Mouse (Mus musculus) right cerebral cortex, adult 2 months (tissue): ENCODE results near the gene Gars.

ENCODE experiments used
- DNase-seq, 2 experiments: peaks; one replicate each; pipeline ENCODE4 v3.0.0; 2021 to 2022; ENCODE audit warnings: low spot score in 2 of 2

The Gars gene

GRCm38 (mm10) chr6:55093431-55094146 is 55.8 kb downstream of the Gars start:
- DNase-seq: no peak

GRCm38 (mm10) chr6:55098030-55098429 is 60.2 kb downstream of the Gars start:
- DNase-seq: peak; percentile 39 to 50

DNA sequence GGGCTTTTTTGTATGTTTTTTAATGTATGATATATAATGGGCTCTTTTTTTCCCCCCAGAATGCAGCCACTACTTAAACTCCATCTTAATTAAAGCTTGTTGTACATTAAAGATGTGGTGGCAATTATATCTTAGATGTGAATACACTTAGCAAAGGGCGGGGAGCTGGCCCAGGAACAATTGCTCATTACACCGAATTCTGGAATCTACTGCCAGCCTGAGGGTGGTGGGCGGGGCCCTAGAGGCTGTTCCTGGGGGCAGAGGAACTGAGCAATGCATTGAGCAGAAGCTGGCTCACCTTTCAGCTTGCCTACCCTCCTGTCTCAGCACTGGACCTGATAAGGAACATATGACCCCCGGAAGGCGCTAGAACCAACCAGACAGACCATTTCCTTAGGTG is 60.8 kb downstream of the Gars start:
- DNase-seq: no peak

GRCm38 (mm10) chr6:55108358-55108757 is 70.6 kb downstream of the Gars start:
- no peak for DNase-seq

DNA sequence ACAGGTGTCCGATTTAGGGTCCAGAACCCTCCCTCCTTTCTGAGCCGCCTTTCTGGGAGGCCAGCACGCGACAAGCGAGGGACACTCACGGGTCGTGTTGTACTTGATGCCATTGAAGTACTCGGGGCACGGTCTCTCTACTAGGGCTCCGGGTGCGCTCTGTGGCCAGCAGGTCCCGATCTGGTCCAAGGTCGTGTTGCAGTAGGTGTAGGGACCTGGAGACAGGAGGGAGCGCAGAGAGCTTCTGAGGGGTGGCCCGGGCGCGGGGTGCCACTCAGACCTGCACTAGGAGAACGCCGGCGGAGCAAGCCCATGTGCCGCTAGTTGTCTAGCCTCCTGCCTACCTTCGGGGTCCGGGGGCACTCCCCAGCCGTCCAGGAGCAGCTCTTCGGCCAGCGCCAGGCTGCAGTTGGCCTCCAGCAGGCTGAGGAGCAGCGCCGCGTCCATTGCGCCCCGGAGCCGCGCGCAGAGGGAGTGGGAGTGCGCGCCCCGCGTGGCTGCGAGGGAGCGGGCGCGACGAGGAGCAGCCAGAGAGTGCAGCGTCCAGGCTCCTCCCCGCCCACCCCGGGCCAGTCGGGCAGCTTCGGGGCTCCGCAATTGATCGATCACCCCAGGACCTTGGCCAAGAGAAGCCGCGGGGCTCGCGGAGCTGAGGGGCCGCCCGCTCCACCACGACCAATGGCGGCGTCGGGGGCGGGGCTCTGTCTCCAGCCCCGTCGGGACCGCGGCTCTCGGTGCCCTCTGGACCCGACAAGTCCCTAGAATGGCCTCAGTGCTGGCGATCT is 79.7 kb downstream of the Gars start:
- DNase-seq: no peak

GRCm38 (mm10) chr6:55123056-55123455 is 85.2 kb downstream of the Gars start:
- no peak for DNase-seq

GRCm38 (mm10) chr6:55126576-55126975 is 88.8 kb downstream of the Gars start:
- no peak for DNase-seq

DNA sequence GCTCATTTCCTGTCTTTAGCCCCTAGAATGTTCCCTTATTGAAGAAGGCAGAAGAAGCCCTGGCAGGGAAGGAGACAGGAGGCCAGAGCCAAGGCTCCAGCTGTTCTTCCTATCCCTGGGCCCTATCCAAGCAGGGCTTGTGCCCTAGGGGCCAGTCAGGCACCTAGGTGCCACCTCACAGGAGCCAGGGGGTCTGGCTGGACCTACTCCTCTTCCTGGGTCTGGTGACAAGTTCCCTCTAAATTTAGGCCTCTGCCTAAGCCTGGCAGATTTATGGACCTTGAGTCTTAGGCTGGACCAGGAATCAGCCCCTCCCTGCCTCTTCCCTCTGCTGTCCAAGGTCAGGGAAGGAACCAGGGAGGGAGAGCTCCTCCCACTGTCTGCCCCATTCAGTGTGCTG is 90.6 kb downstream of the Gars start:
- DNase-seq: no peak
